Mouse (Mus musculus): ENCODE data around the gene Grasp. TPM values are rescaled to one million over a fixed set of nuclear protein-coding genes. Genes with fewer than 3 reads are reported as not detected.

Gene Grasp
- polyA plus RNA-seq, 1 experiment: 2.2 TPM

DNA sequence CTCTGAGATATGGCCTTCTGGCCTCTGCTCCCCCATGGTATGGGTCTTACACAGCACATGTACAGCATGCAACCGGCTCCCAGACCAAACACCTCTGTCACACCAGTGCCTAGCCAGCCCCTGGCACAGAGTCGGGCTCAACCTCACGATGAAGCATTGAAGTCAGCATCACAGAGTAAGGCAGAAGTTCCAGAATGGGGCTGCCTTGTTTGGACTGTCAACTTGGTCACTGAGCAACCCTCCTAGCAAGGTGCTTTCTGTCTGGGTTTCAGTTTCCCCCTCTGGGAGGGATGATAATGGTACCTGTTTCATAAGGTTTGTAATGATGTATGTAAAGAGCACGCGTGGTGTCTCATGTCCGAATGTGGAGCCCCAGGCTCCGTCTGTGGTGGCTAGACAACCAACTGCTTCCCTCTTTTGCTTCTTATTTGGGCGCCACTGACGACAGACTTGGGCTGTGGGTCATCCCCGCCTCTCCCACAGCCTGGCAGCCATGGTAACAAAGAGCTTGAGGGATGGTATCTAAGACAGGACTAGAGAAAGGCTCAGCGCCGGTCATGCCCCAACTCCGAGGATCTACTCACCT lies 998 bp upstream of the Grasp start:
- DNase-seq (ENCODE audit: low read depth, low spot score): no peak
- WGBS: 71% methylated on average over 13 of the region's 13 CpGs

DNA sequence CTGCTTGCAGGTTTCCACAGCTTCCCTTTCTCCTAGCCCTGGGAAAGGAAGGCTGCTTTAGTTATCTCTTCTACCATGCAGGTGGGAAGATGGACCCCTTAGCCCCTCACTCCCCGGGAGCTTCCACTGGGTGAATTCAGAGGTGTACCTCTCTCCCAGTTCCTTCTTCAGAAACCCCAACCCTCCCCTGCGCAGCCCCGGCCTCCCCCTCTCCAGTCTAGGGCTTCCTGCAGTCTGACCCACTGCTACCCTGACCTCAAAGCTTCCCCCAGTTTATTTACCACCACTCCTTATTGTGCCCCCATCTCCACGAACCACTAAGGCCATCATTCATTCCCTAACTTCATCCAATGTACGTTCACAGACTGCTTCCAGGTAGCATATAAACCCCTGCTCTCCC lies 392 bp upstream of the Grasp start:
- DNase-seq (ENCODE audit: low read depth, low spot score): no peak
- WGBS: 27% methylated on average over 5 of the region's 5 CpGs

DNA sequence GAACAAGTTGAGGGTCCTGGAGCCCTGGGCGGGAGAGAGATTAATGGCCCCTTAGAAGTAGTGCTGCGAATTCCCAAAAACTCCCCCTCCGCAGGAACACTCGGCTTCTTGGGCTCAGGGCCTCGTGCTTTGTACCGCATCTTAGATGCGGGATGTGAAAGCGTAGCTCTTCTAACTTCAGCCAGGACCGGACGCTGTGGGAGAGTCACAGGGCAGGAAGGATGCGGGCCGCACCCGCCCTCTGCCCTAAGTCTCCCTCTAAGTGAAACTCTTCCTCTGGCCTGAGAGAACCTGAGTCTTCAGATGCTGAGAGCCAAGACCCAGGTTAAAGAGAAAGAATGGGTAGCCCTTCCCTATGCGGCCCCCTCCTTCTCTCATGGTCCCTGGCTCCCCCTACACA lies 989 bp downstream of the Grasp start:
- no peak for DNase-seq (ENCODE audit: low read depth, low spot score)
- 12% methylated on average over 14 of the region's 14 CpGs for WGBS

DNA sequence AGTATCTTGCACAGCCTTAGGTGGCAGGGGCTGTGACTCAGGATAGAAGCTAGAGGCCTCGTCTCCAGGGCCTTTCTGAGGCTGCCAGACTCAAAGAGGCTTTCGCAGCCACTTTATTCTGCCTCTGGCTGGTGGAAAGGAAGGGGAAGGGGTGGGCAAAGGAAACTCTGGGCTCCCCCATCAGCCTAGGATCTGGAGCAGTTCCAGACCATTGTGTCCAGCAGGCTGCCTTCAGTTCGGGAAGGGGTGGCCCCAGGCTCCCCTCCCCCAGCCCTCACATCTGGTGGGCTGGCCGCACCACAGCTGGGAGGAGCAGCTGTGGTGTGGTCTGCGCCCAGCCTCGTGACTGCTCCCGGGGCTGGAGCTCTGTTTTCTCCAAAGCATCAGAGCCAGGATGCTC lies 4.0 kb downstream of the Grasp start:
- WGBS: 54% methylated on average over 7 of the region's 7 CpGs
- DNase-seq (ENCODE audit: low read depth, low spot score): no peak

DNA sequence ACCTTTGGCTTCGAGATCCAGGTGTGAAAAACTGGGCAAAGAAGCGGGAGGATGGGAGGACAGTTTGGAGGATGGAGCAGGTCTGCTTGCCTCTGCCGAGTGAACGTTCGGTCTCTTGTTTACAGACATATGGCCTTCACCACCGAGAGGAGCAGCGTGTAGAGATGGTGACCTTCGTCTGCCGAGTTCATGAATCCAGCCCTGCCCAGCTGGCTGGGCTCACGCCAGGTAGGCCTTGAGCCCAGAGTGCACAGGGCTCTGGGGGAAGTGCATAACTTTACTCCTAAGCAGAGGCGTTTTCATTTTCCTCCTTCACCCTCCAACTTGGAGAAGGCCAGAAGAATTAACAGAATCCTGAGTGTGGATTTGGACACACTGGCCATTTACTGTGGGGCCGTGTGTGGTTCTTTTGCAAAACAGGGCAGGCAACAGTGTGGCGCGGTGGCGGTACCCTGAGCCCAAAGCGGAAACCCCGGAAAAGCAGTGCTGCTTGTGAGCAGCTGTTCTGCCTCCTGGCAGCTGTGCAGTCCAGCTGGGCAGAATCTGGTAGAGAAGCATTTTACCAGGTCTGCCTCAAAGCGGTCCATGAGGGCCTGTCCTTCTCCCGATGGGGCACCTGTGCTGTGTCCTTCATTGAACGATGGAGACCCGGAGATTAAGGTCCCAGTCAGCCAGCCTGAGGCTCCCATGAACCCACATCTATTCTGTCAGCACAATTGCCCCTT lies 5.0 kb downstream of the Grasp start:
- WGBS: 39% methylated on average over 21 of the region's 21 CpGs
- DNase-seq (ENCODE audit: low read depth, low spot score): no peak

DNA sequence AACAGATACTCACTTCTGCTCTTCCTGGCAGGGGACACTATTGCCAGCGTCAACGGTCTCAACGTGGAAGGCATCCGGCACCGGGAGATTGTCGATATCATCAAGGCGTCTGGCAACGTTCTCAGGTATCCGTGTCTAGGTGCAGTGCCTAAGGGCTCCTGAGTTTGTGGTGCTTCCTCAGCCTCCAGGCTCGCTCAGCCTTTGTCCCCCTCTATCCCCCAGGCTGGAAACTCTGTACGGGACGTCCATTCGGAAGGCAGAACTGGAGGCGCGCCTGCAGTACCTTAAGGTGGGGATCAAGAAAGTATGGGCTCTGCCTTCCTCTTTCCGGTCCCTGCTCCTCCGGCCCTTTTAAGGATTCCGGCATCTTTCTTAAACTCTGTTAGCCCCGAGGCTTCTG lies 6.5 kb downstream of the Grasp start:
- 97% methylated on average over 19 of the region's 19 CpGs for WGBS
- DNase-seq (ENCODE audit: low read depth, low spot score): no peak

DNA sequence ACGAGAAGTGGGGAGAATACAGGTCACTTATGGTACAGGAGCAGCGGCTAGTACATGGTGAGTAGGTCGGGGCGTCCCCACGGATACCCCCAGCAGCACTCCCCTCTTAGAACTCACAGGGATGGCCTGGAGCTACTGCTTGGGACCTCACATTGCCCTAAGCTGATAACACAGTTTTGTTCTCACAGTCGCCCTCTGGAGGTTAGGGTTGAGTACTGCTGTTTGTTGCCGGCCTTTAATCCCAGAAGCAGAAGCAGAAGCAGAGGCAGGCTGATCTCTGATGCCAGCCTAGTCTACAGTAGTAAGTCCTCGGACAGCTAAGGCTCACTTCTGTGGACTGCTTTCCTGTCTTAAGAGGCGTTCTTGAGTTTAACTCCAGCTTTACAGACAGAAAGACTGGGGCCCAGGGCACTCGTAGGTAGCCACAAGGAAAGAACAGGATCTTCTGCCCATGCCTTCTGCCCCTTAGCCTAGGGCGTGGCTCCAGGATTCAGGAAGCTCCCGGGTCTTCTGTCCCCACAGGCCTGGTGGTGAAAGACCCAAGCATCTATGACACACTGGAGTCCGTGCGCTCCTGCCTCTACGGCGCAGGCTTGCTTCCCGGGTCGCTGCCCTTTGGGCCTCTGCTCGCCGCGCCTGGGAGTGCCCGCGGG lies 7.1 kb downstream of the Grasp start:
- no peak for DNase-seq (ENCODE audit: low read depth, low spot score)
- WGBS: 87% methylated on average over 23 of the region's 23 CpGs

DNA sequence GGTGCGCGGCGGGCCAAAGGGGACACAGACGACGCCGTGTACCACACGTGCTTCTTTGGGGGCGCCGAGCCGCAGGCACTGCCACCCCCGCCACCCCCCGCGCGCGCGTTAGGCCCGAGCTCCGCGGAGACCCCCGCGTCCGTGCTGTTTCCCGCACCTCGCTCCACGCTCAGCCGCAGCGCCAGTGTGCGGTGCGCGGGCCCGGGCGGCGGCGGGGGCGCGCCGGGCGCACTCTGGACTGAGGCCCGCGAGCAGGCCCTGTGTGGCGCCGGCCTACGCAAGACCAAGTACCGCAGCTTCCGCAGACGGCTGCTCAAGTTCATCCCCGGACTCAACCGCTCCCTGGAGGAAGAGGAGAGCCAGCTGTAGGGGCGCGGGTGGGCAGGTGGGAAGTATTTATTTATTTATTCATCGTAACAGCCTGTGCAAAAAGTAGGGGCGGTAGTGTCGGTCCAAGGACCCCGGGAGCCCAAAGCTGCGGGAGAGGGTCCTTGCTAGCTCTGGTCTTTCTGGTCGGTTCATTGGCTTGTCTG lies 7.7 kb downstream of the Grasp start:
- DNase-seq (ENCODE audit: low read depth, low spot score): no peak
- WGBS: 84% methylated on average over 56 of the region's 56 CpGs

DNA sequence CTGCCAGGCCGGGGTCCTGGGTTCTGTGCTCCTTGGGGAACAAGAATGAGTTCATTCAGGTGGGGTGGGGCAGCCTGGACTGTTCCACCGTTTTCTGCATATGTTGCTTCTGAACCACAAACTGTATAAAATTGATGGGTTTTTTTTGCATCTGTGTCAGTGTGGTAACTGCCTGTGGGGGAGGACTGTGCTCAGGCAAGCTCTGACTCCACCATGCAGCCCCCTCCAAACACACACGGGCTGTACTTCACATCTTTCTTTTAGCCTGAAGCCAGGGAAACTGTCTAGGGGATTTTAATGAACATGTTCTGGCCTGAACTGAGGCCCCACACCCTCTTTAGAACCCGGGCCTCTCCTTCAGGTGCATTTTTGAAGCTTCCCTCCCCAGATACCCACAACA lies 8.6 kb downstream of the Grasp start:
- DNase-seq (ENCODE audit: low read depth, low spot score): no peak
- WGBS: 53% methylated on average over 4 of the region's 4 CpGs

DNA sequence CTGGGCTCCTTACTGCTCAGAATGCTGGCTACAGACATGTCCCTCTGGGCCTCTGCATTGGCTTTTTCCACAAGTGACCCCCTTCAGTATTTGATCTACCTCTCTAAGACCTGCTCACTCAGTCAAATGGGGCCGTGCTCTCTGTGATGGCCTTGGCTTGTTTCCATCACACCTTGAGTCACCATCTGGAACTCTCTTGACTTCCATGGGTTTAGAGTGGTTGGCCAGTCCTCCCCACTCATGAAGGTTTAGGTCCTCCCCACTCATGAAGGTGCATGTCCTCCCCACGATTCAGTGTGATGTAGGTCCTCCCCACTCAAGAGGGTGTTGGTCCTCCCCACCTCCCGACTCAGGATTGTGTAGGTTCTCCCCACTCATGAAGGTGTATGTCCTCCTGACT lies 9.2 kb downstream of the Grasp start:
- no peak for DNase-seq (ENCODE audit: low read depth, low spot score)
- whole genome bisulfite sequencing: 32% methylated on average over 3 of the region's 3 CpGs

DNA sequence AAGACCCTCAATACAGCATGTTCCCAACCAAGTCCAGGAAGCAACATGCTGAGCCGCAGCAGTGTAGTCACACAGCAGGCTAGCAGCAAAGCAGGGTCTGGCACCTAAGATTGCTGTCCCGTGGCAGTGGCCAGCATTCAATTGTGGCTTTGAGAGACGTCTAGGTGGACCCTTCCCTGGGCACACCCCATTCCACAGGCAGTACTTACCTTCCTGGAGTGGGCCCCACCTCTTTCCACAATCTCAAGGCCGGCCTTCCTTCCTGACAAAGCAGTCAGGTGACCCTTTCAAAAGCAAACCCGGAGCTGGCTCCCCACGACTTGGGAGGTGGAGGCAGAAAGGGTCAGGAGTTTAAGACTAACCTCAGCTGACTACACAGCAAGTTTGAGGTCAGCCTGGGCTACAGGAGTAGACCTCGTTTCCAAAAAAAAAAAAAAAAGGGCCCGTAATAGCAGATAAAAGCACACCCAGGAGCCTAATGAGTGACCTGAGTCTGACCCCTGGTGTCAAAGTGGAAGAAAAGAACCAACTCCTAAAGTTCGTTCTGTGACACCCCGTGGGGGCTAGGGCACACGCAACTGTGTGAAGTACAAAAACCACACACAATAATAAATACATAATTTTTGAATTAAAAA lies 9.8 kb downstream of the Grasp start:
- peak; percentile 82 for DNase-seq (ENCODE audit: low read depth, low spot score)
- 18% methylated on average over 11 of the region's 11 CpGs for WGBS

DNA sequence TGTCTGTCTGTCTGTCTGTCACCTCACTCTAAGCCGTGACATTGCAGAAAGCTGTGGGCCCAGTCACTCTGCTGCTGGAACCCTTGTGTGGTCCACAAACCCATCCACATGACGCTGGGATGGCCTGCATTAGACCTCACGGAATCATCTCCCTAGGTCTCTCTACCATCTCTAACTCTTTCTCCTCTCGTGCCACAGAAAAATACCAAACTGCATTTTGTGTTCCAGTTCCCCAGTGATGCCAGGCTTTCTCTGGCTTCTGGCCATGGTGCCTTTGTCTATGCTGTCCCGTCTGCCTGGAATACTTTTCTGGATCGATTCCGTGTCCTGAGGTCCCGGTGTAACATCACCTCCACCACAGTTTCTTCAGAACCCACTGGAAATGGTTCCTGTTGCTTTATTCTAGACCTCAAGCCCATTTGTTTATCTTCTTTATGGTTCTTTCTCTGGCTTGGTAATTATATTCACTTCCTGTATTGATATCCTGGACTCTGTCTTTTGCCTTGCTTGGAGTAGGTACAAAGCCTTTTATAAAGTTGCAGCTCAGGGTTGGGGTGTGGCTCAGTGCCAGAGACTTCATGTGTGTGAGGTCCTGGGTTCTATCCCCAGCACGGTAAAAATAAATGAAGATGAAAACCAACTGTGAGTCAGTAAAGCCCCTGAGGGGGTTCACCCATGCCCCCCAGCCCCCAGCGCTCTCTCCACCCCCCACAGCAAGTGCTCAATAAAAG lies 10.8 kb downstream of the Grasp start:
- WGBS: 26% methylated on average over 10 of the region's 10 CpGs
- DNase-seq (ENCODE audit: low read depth, low spot score): no peak

DNA sequence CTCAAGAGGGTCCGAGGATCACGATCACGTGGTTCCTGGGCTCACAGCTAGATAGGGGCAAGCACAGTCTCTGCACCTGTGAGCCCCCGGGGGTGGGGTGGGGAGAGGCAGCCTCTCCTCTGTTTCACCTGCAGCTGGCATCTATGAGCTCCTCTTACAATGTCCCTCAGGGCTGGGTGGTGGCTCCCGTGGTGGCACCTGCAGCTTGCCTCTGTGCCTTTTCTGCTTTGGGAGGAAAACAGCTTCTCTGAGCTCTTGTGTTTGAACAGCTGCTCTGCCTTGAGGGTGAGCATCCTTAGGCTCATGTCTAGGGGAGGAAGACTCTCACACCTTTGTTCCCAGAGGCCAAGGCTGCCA lies 11.3 kb downstream of the Grasp start:
- 13% methylated on average over 5 of the region's 5 CpGs for WGBS
- DNase-seq (ENCODE audit: low read depth, low spot score): no peak

DNA sequence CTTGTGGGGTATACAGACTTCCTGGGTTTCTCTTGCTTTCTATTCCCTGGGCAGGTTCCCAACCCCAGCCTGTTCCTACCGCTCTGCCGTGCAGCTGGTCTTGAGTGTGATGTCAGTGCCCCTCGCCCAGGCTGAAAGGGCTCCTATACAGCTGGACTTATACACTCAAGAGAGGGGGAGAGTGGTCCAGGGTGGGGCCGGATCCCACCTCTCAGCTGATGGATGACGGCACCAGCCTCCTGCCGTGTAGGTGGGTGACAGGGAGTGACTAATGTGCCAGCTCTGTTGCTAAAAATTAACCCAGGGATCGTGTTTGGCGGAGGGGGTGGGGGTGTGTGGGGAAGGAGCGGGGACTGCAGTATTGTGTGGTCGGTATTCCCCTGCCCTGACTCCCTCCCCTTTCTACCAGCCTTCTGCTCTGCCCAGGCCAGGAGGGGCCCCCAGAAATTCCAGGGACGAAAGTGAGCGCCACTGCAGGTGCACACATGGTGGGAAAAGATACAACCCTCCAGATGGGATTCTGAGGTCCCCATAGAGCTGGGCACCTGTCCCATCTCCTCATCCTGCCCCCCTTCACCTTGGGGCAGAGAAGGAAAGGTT lies 11.8 kb downstream of the Grasp start:
- DNase-seq (ENCODE audit: low read depth, low spot score): no peak
- WGBS: 22% methylated on average over 12 of the region's 12 CpGs

DNA sequence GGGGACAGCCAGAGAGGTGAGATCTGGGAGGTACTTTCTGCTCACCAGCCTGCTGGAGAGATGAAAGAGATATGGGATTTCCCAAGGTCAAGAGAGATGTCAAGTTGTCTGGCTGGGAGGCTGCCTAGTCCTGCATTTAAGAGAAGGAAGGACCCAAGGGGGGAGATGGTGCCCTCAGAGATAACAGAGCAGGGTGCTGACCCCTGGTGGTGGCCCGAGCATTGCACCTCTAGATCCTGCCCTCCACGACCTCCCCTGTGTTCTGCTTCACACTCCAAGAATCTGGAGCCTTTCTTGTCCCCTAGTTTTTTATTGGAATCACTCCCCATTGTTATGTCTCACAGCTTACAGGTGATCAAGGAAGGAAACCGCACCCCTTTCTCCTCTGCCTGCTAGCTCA lies 12.9 kb downstream of the Grasp start:
- no peak for DNase-seq (ENCODE audit: low read depth, low spot score)
- WGBS: 8% methylated on average over 3 of the region's 3 CpGs

DNA sequence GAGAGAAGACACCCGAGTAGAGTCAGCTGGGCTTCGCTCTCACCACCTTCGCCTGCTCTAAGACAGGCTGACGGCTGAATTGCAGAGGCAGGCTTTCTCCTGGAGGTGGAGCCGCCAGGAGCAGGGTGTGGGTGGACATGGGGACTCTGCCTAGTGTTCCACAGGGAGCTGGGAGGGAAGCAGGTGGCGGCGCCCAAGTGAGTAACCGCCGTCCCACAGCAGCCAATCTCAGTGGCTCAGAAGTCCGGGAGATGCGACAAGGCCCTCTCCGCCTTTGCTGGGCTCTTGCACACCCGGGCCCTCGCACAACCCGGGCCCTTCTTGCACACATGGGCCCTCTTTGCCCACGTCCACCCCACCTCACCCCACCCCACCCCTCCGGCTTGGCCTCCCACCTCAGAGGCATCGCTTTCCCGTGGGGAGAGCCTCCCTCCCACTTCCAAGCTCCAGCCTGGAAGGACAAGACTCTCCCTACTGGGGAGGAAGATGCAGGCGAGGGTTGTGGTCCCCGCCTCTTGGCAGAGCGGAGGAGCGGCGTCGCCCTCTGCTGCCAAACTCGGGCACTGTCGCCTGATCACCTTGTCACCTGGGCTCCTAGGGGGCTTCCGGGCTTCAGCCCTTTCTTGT lies 15.0 kb downstream of the Grasp start:
- WGBS: 4% methylated on average over 28 of the region's 28 CpGs

DNA sequence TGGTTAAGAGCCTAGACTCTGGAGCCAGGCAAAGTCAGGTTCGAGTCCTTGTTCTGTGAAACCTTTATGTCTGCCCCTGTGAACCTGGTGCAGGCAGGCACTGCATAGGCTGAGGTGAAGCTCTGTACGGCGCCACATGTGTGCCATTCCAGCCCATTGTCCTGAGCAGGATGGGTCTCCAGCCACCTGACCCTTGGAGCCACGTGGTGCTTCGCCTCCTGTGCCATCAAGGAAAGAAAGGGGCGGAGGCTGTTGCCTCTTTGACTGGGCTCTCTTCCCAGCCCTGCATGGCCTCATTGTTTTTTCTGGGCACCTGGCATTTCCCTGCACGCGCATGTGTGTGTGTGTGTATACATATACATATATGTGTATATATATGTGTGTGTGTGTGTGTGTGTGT lies 15.8 kb downstream of the Grasp start:
- no peak for DNase-seq (ENCODE audit: low read depth, low spot score)
- WGBS: 63% methylated on average over 8 of the region's 8 CpGs

More for the DNA sequence above, 15.0 kb downstream of the Grasp start:
- no peak for DNase-seq (ENCODE audit: low read depth, low spot score)

DNA sequence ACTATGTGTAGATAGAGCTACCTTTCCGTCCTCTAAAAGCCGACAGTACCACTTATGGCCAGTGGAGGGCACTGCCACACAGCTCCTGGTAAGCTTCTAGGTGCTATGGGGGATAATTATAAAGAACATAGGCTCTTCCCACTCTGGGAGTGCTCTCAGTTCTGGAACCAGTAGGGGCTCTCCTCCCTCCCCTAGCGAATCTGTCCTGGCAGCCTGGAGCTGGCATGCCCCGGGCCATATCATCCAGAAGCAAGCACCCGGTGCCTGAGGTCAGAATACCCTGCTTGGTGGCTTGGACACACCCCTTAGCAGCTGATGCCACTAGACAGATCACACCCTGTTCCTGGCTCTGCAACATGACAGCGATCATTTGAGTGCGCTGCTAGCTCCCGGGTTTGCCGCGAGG lies 16.8 kb downstream of the Grasp start:
- no peak for DNase-seq (ENCODE audit: low read depth, low spot score)
- WGBS: under 1% methylated on average over 10 of the region's 10 CpGs

DNA sequence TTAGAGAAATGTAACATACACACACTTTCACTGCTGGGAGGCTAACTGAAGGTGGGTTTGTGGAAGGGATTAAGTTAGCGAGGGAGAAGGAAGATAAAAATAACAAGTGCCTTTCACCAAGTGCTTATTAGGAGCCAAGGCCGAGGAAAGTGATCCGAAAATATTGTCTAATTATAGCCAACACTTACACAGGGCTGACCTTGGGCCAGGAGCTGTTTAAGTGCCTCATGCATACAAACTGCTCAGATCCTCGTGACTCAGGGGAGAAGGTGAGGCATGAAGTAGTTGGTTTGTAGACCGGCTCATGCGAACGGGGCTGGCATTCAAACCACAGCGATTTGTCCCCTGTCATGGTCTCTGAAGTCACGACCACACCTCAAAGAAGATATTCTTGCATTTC lies 17.2 kb downstream of the Grasp start:
- 36% methylated on average over 9 of the region's 9 CpGs for WGBS

More for the DNA sequence above, 17.2 kb downstream of the Grasp start:
- no peak for DNase-seq (ENCODE audit: low read depth, low spot score)
